Mouse (Mus musculus) c-Kit-positive CD71-positive TER-119-negative erythroid progenitor cells, embryonic 14.5 days (primary cell): ENCODE data around the gene Maip1.

Experiments
- DNase-seq: peaks from one replicate; pipeline ENCODE4 v3.0.0-alpha.2; 2013; ENCODE audit warnings: low read depth

Gene Maip1

GRCm38 (mm10) chr1:57406187-57407151 lies at the start of gene Maip1, which contains the start of gene Tyw5:
TSS of gene Maip1 (plus strand) at chr1:57406328.
TSS of gene Tyw5 (minus strand) at chr1:57407101.
- peak; percentile 73 for DNase-seq

DNA sequence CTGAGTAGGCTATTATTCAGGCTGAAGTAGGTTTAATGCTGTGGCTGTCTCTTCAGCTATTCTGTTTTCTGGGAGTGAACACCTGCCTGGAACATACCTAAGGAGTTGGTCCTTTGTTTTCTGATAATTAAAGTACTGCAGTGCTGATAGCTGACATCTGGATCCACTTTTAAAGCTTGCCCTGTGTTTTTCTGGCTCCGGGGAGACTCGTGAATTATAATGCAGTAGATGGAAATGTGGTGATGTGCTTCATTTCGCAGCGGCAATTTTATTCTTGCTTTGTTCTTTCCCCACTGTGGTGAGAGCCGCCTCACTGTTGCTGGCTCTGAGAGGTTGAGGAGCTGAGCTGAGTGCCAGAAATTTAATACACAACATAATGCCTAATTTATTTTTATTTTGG lies 47.6 kb upstream of the Maip1 start:
- no peak for DNase-seq

- no peak for DNase-seq
Measured at GRCm38 (mm10) chr1:57367446-57367845, 38.7 kb upstream of the Maip1 start.

- no peak for DNase-seq
Measured at GRCm38 (mm10) chr1:57369111-57369510, 37.0 kb upstream of the Maip1 start.

- DNase-seq, result no peak
Measured at GRCm38 (mm10) chr1:57370451-57370850, 35.7 kb upstream of the Maip1 start.

DNA sequence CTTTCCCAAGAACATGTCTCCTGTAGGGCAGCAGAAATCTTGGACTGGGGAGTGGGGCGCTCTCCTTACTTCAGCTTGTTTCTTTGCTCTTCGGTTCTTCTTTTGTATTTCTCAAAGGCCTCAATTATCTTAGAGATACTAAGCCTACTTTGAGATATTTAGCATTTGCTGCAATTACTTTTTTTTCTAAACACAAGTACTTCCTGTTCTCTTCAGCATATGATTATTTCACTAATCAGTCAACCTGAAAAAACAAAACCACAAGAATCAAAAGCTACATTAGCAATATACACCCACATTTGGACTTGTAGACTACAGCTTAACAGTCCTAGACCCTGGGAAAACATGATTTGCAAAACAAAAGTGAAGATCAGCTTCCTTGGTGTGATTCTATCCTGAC lies 30.9 kb upstream of the Maip1 start:
- DNase-seq, result no peak

DNA sequence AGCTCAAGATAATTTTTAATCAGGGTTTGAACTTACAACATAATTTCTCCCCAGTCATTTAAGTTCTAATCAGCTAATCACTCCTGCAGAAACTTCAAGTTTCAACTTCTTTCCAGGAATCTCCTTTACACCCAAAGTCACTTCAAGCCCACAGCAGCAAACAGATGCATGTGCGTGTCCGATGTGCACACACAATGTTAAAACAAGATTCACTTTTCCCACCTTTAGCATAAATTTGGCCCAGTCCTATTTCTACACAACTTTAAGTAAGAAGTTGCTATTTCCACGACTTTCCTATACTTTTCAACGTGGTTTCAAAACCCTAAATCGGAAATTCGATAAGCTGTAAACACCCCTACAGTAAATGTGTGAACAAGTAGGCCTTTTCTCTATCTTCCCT lies 29.3 kb upstream of the Maip1 start:
- DNase-seq, result peak; percentile 45

GRCm38 (mm10) chr1:57377376-57378341 lies 28.5 kb upstream of the Maip1 start, which contains the start of gene 1700066M21Rik:
TSS of gene 1700066M21Rik (plus strand) at chr1:57377620.
- peak; percentile 77 for DNase-seq

- DNase-seq, result no peak
Measured at GRCm38 (mm10) chr1:57386519-57386918, 19.6 kb upstream of the Maip1 start.

GRCm38 (mm10) chr1:57387876-57388275 lies 18.3 kb upstream of the Maip1 start:
- DNase-seq, result no peak

- no peak for DNase-seq
Measured at GRCm38 (mm10) chr1:57388402-57389155, 17.5 kb upstream of the Maip1 start.

DNA sequence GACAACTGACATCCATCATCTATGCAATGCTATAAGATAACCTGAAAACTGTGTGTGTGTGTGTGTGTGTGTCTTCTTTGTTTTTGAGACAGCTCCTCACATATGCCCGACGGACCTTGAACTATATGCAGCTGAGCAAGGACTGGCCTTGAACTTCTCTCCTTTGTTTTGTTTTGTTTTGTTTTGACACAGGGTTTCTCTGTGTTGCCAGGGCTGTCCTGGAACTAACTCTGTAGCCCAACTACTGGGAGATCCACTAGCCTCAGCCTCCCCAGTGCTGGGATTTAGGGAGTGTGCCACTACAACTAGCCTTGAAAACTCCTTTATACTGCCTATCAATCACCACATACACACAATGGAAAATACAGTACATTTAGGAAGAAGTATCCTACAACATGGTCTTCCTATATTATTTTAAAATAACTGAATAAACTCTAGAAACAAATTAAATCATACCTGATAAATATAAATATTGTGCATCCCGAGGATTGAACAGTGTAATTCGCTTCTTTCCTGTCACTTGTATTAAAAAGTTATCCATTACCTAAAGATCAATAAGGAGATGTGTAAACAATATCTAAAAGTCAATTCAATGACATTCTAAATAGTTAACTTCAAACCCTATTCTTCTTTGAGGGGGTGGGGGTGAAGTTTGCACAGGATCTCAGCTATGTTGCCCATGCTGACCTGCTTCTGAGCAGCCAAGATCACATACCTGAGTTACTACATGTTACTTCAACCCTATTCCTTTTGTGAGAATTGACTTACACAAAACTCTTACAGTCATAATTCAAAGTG lies 14.9 kb upstream of the Maip1 start:
- DNase-seq, result no peak

- no peak for DNase-seq
Measured at GRCm38 (mm10) chr1:57392417-57392816, 13.7 kb upstream of the Maip1 start.

- peak; percentile 45 for DNase-seq
Measured at GRCm38 (mm10) chr1:57394051-57394450, 12.1 kb upstream of the Maip1 start.

DNA sequence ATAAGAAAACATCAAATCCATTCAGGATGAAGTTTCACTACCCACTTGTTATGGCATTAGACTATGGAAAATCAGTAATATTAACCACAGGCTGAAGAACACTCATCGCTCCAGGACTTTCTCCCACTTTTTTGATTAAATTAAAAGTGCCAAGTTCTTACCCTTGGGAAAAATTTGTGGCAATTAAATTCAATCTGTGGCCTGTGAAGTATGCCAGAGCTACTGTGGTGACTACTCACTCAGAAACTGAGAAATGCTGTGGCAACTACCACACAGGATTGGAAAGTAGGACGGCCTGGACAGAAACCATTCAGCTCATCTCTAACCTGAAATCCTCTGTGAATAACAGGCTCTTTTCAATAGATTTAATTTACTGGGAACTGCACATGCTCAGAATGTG lies 5.8 kb upstream of the Maip1 start:
- DNase-seq, result no peak

- no peak for DNase-seq
Measured at GRCm38 (mm10) chr1:57400877-57401276, 5.3 kb upstream of the Maip1 start.

DNA sequence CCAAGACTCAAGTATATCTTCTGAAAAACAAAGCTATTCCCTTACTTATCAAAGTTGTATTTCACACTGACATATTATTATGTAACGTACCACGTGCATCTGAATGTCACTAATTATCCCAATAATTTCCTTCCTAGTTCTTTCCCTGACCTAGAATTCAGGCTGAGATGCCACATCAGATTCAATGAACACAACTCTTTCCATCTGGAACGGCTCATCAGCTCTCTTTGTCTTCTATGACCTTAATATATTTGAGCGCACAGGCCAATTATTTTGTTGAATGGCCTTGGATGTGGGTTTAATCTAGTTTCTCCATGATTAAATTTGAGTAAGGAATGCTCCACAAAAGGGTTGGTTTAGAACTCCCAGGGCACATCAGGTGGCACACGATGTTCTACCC lies 4.0 kb upstream of the Maip1 start:
- no peak for DNase-seq

GRCm38 (mm10) chr1:57408994-57409393 lies 2.9 kb downstream of the Maip1 start:
- DNase-seq, result no peak

GRCm38 (mm10) chr1:57413397-57413796 lies 7.3 kb downstream of the Maip1 start:
- DNase-seq, result no peak

DNA sequence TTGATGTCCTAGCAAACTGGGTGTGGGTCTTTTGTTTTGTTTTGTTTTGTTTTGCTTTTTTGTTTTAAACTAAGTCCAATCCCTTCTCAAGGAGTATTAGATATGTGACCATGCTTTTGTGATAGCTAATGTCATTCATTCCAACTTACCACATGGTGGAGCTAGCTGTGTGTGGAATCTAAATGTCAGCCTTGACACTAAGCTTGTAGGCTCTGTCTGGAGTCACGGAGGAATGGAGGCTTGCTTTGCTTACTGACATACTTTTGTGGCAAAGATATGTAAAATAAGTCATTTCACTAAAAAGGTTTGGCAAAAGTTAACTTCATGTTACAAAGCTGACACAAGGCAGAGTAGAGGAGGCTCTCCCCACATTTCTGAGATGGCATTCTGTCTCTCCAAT lies 17.6 kb downstream of the Maip1 start:
- DNase-seq, result no peak
